Mouse (Mus musculus): ENCODE measurements around the gene Dcst2. TPM values are rescaled to one million over a fixed set of nuclear protein-coding genes. Genes with fewer than 3 reads are reported as not detected.
A peak's percentile ranks its signal among the peaks of the same experiment; 100 is the strongest.

The Dcst2 gene
- total RNA-seq, 1 experiment: not detected

- Histone ChIP-seq H3K36me3 (ENCODE audit: control insufficient read depth, insufficient read depth, low read length, poor library complexity, severe bottlenecking) (peaks cover 21% of the 10 kb centered on the region), H3K27ac (ENCODE audit: insufficient read depth, low read depth, low read length, poor library complexity, severe bottlenecking) (peak overlapping the region; percentile 46; the same call in 1 of the 2 replicates), H3K4me3 (ENCODE audit: insufficient read depth in 1 of 2, low read depth in 1 of 2, low read length in 2 of 2, poor library complexity in 1 of 2, severe bottlenecking in 1 of 2) (peak overlapping the region; percentile 93 to 96), H3K9me3 (ENCODE audit: control insufficient read depth, insufficient read depth, low read depth, low read length) (no peaks in the 10 kb centered on the region), H3K4me1 (ENCODE audit: control insufficient read depth in 2 of 2, insufficient read depth in 2 of 2, low read length in 2 of 2, poor library complexity in 1 of 2) (peaks cover 3 to 20% of the 10 kb centered on the region in 2 experiments; a peak in 3 of 4 replicates), H3K9ac (ENCODE audit: insufficient read depth, low read depth, low read length, poor library complexity, severe bottlenecking) (peak overlapping the region; percentile 84)
- no peak for DNase-seq (ENCODE audit: low read depth, low spot score)
- TF ChIP-seq HCFC1 (IDR thresholded peaks at IDR 0.05; ENCODE audit: borderline replicate concordance, insufficient read depth, low read length) (no peak), ZNF384 (IDR thresholded peaks at IDR 0.05; ENCODE audit: low read depth, low read length) (no peak), ZC3H11A (IDR thresholded peaks at IDR 0.05; ENCODE audit: borderline replicate concordance, low read depth, low read length) (no peak), MAFK (IDR thresholded peaks at IDR 0.05; ENCODE audit: insufficient read depth, low read depth, low read length) (no peak), CHD2 (IDR thresholded peaks at IDR 0.05; ENCODE audit: low read depth, low read length) (no peak)
- in situ Hi-C loops (cut with MboI; ENCODE audit: low sequenced_read_pairs in 2 of 2, unreplicated experiment in 2 of 2): no loop called here
Measured at GRCm38 (mm10) chr3:89337062-89337720, 24.6 kb upstream of the Dcst2 start.

- peaks cover 21% of the 10 kb centered on the region for H3K36me3 ChIP-seq (ENCODE audit: control insufficient read depth, insufficient read depth, low read length, poor library complexity, severe bottlenecking)
- peak within 1 kb of the TSS; percentile 93 to 96 for H3K4me3 ChIP-seq (ENCODE audit: insufficient read depth in 1 of 2, low read depth in 1 of 2, low read length in 2 of 2, poor library complexity in 1 of 2, severe bottlenecking in 1 of 2)
- TF ChIP-seq HCFC1 (IDR thresholded peaks at IDR 0.05; ENCODE audit: borderline replicate concordance, insufficient read depth, low read length) (0 out of 2 replicates have a peak, but pooled peaks have one; percentile 21), ZNF384 (IDR thresholded peaks at IDR 0.05; ENCODE audit: low read depth, low read length) (no peak)
- DNase-seq (ENCODE audit: low read depth, low spot score): no peak
- peak within 1 kb of the TSS; percentile 84 for H3K9ac ChIP-seq (ENCODE audit: insufficient read depth, low read depth, low read length, poor library complexity, severe bottlenecking)
- in situ Hi-C loops (cut with MboI; ENCODE audit: low sequenced_read_pairs in 2 of 2, unreplicated experiment in 2 of 2): no loop called here
- H3K9me3 ChIP-seq (ENCODE audit: control insufficient read depth, insufficient read depth, low read depth, low read length): no peaks in the 10 kb centered on the region
- H3K27ac ChIP-seq (ENCODE audit: insufficient read depth, low read depth, low read length, poor library complexity, severe bottlenecking): peak within 1 kb of the TSS; percentile 46
- H3K4me1 ChIP-seq (ENCODE audit: control insufficient read depth in 2 of 2, insufficient read depth in 2 of 2, low read length in 2 of 2, poor library complexity in 1 of 2): peaks cover 3 to 14% of the 10 kb centered on the region in 2 experiments; a peak in 3 of 4 replicates
Measured at GRCm38 (mm10) chr3:89337721-89338578, 23.8 kb upstream of the Dcst2 start, which contains the start of gene Efna4. Gene Efna4, minus strand, starts transcription at chr3:89338028.

GRCm38 (mm10) chr3:89339416-89339815 lies 22.4 kb upstream of the Dcst2 start:
- H3K4me1 ChIP-seq (ENCODE audit: control insufficient read depth in 2 of 2, insufficient read depth in 2 of 2, low read length in 2 of 2, poor library complexity in 1 of 2): peaks cover 3 to 12% of the 10 kb centered on the region in 2 experiments; a peak in 3 of 4 replicates
- H3K4me3 ChIP-seq (ENCODE audit: insufficient read depth in 1 of 2, low read depth in 1 of 2, low read length in 2 of 2, poor library complexity in 1 of 2, severe bottlenecking in 1 of 2): no peak overlapping the region
- H3K36me3 ChIP-seq (ENCODE audit: control insufficient read depth, insufficient read depth, low read length, poor library complexity, severe bottlenecking): peaks cover 19% of the 10 kb centered on the region
- no peak overlapping the region for H3K9ac ChIP-seq (ENCODE audit: insufficient read depth, low read depth, low read length, poor library complexity, severe bottlenecking)
- in situ Hi-C loops (cut with MboI; ENCODE audit: low sequenced_read_pairs in 2 of 2, unreplicated experiment in 2 of 2): no loop called here
- DNase-seq (ENCODE audit: low read depth, low spot score): peak; percentile 89
- no peaks in the 10 kb centered on the region for H3K9me3 ChIP-seq (ENCODE audit: control insufficient read depth, insufficient read depth, low read depth, low read length)
- no peak overlapping the region for H3K27ac ChIP-seq (ENCODE audit: insufficient read depth, low read depth, low read length, poor library complexity, severe bottlenecking)
- TF ChIP-seq CHD2 (IDR thresholded peaks at IDR 0.05; ENCODE audit: low read depth, low read length) (no peak), HCFC1 (IDR thresholded peaks at IDR 0.05; ENCODE audit: borderline replicate concordance, insufficient read depth, low read length) (no peak), MAFK (IDR thresholded peaks at IDR 0.05; ENCODE audit: insufficient read depth, low read depth, low read length) (no peak)

- peak; percentile 91 for DNase-seq (ENCODE audit: low read depth, low spot score)
- in situ Hi-C loops (cut with MboI; ENCODE audit: low sequenced_read_pairs in 2 of 2, unreplicated experiment in 2 of 2): no loop called here
- H3K4me1 ChIP-seq (ENCODE audit: control insufficient read depth in 2 of 2, insufficient read depth in 2 of 2, low read length in 2 of 2, poor library complexity in 1 of 2): peaks cover 3 to 12% of the 10 kb centered on the region in 2 experiments; a peak in 3 of 4 replicates
- H3K9me3 ChIP-seq (ENCODE audit: control insufficient read depth, insufficient read depth, low read depth, low read length): no peaks in the 10 kb centered on the region
- peak overlapping the region; percentile 8 to 55; a peak in 3 of 4 replicates for H3K4me3 ChIP-seq (ENCODE audit: insufficient read depth in 1 of 2, low read depth in 1 of 2, low read length in 2 of 2, poor library complexity in 1 of 2, severe bottlenecking in 1 of 2)
- TF ChIP-seq HCFC1 (IDR thresholded peaks at IDR 0.05; ENCODE audit: borderline replicate concordance, insufficient read depth, low read length) (peak; percentile 44; the same call in 1 of the 2 replicates), ZC3H11A (IDR thresholded peaks at IDR 0.05; ENCODE audit: borderline replicate concordance, low read depth, low read length) (peak; percentile 66; the same call in 1 of the 2 replicates), MAFK (IDR thresholded peaks at IDR 0.05; ENCODE audit: insufficient read depth, low read depth, low read length) (no peak)
- H3K9ac ChIP-seq (ENCODE audit: insufficient read depth, low read depth, low read length, poor library complexity, severe bottlenecking): no peak overlapping the region
- no peak overlapping the region for H3K27ac ChIP-seq (ENCODE audit: insufficient read depth, low read depth, low read length, poor library complexity, severe bottlenecking)
- H3K36me3 ChIP-seq (ENCODE audit: control insufficient read depth, insufficient read depth, low read length, poor library complexity, severe bottlenecking): peaks cover 21% of the 10 kb centered on the region
Measured at GRCm38 (mm10) chr3:89340465-89340864, 21.3 kb upstream of the Dcst2 start.

Data from ES-E14 (cell line).